Mouse (Mus musculus): ENCODE data around the gene Tmem143. TPM values are rescaled to one million over a fixed set of nuclear protein-coding genes. Genes with fewer than 3 reads are reported as not detected.

Tmem143 gene
- total and polyA plus RNA-seq, 3 experiments = 8.8 to 14.6 (median 14.2) TPM

GRCm38 (mm10) chr7:45865925-45866910 lies 30.5 kb upstream of the Tmem143 start (continued):
- TF ChIP-seq MXI1 (IDR thresholded peaks at IDR 0.05; ENCODE audit: low read depth, low read length) = peak; percentile 22; the same call in 1 of the 2 replicates
- no peak for TF ChIP-seq CHD1 (IDR thresholded peaks at IDR 0.05; ENCODE audit: low read depth, low read length)
- no peak for TF ChIP-seq ETS1 (conservative IDR thresholded peaks at IDR 0.05; ENCODE audit: low read depth, low read length)
- TF ChIP-seq POLR2A (IDR thresholded peaks at IDR 0.05; ENCODE audit: low read depth, low read length) = peak; percentile 62; the same call in 1 of the 2 replicates
- no peak for TF ChIP-seq GABPA (IDR thresholded peaks at IDR 0.05; ENCODE audit: insufficient replicate concordance, low read depth, low read length)
- TF ChIP-seq CTCF (conservative IDR thresholded peaks at IDR 0.05 in 1 of 2, IDR thresholded peaks at IDR 0.05 in 1 of 2; ENCODE audit: low read depth in 2 of 2, low read length in 2 of 2) = no peak

GRCm38 (mm10) chr7:45867871-45868270 lies 28.9 kb upstream of the Tmem143 start:
- in situ Hi-C loops (cut with MboI; ENCODE audit: low pct_ligation_motif_present, low pct_unique_long_range_greater_than_20kb, low sequenced_read_pairs) (no loop called here), dilution Hi-C loops (cut with MboI; ENCODE audit: extremely low pct_ligation_motif_present, extremely low pct_unique_long_range_greater_than_20kb, low sequenced_read_pairs) (no loop called here)
- Histone ChIP-seq H3K36me3 (replicated peaks in 1 of 2; ENCODE audit: control insufficient read depth in 1 of 2, insufficient read depth in 1 of 2, low read length in 1 of 2) (no peaks in the 10 kb centered on the region), H3K9ac (ENCODE audit: insufficient read depth, low read depth) (no peak overlapping the region), H3K27ac (ENCODE audit: insufficient read depth, low read depth) (no peak overlapping the region), H3K4me1 (ENCODE audit: control insufficient read depth in 1 of 2, insufficient read depth in 2 of 2) (peaks cover 11 to 12% of the 10 kb centered on the region in 2 experiments), H3K27me3 (replicated peaks) (peaks cover 56% of the 10 kb centered on the region), H3K9me3 (replicated peaks; ENCODE audit: low read length) (peaks cover 6% of the 10 kb centered on the region), H3K79me2 (replicated peaks; ENCODE audit: control insufficient read depth, extremely low read depth, insufficient read depth, poor library complexity, severe bottlenecking) (0 out of 2 replicates have a peak, but pooled peaks cover 2% of the 10 kb centered on the region), H3K4me2 (ENCODE audit: insufficient read depth, low read depth, poor library complexity, severe bottlenecking) (no peak overlapping the region), H3K4me3 (replicated peaks in 1 of 3; ENCODE audit: low read depth in 2 of 3, low read length in 2 of 3, poor library complexity in 1 of 3) (no peak overlapping the region)
- no peak for DNase-seq (ENCODE audit: extremely low read depth)
- TF ChIP-seq EP300 (IDR thresholded peaks at IDR 0.05; ENCODE audit: low read length) (no peak), MAZ (IDR thresholded peaks at IDR 0.05; ENCODE audit: low read depth, low read length) (no peak), PAX5 (IDR thresholded peaks at IDR 0.05; ENCODE audit: low read length) (no peak), TBP (conservative IDR thresholded peaks at IDR 0.05; ENCODE audit: low read depth, low read length) (no peak), BHLHE40 (IDR thresholded peaks at IDR 0.05; ENCODE audit: low read depth, low read length) (no peak), CHD2 (IDR thresholded peaks at IDR 0.05; ENCODE audit: low read length) (no peak), POLR2AphosphoS2 (IDR thresholded peaks at IDR 0.05; ENCODE audit: low read depth, low read length) (no peak), NELFE (IDR thresholded peaks at IDR 0.05; ENCODE audit: low read depth, low read length) (no peak), ETS1 (conservative IDR thresholded peaks at IDR 0.05; ENCODE audit: low read depth, low read length) (no peak), SIN3A (IDR thresholded peaks at IDR 0.05; ENCODE audit: low read length) (no peak), USF2 (conservative IDR thresholded peaks at IDR 0.05; ENCODE audit: low read depth, low read length) (no peak), MAX (IDR thresholded peaks at IDR 0.05; ENCODE audit: low read length) (no peak), HCFC1 (IDR thresholded peaks at IDR 0.05; ENCODE audit: low read depth, low read length) (no peak)

Measured in CH12.LX (cell line).